Comparison of ENCODE assay signal across 33 mouse cellular contexts in the genomic region with DNA sequence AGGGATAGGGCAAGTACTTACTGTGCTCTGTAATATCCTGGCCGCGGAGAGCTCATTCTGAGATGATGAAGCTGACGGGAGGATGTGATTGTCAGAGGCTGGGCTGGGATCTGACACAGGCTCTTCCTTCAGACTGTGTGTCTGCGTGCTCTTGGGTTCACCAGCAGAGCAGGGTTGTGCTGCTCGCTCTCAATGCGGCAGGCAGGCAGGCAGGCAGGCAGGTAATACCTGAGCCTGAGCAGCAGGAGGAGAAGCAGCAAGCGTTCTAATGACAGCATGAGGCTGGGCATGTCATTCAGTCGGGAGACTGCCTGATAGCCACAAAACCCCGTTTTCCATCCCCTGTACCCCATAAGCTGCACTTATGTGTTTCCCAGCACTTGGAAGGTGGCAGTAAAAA. TPM values are rescaled to one million over a fixed set of nuclear protein-coding genes. Genes with fewer than 3 reads are reported as not detected.
A peak's percentile ranks its signal among the peaks of the same experiment; 100 is the strongest.
DNase-seq lines count a peak whose midpoint lies in the region; ATAC-seq lines count a peak whose summit lies in the region.
"Had no signal": no experiment of that assay in that cellular context is flagged by ENCODE, and none has a peak within 500 bp of the region (broad histone marks: within the 10 kb centered on the region; RNA-seq: fewer than 3 reads in every experiment).

No protein-coding gene starts in this region.

- intact Hi-C loops in heart, postnatal 25 days (cut with DNase I), result no loop called here

- H3K27me3 ChIP-seq in midbrain, embryonic 13.5 days, result no peaks in the 10 kb centered on the region
- H3K27me3 ChIP-seq in midbrain, embryonic 11.5 days (ENCODE audit: control insufficient read depth, insufficient read depth, low read length), result no peaks in the 10 kb centered on the region
- H3K27me3 ChIP-seq in hindbrain, embryonic 15.5 days, result no peaks in the 10 kb centered on the region
- H3K27me3 ChIP-seq in midbrain, embryonic 16.5 days (ENCODE audit: control insufficient read depth, insufficient read depth, low read depth, low read length), result no peaks in the 10 kb centered on the region
- H3K27me3 ChIP-seq: embryonic facial prominence, embryonic 12.5 days; forebrain, embryonic 15.5 days; lung, embryonic 15.5 days had no signal

- peaks cover 18% of the 10 kb centered on the region for H3K4me1 ChIP-seq in midbrain, embryonic 13.5 days (replicated peaks)
- H3K4me1 ChIP-seq in midbrain, embryonic 11.5 days (ENCODE audit: control insufficient read depth, insufficient read depth, low read length), result peaks cover 5% of the 10 kb centered on the region; the same call in 1 of the 2 replicates
- peaks cover 19% of the 10 kb centered on the region; the same call in 1 of the 2 replicates for H3K4me1 ChIP-seq in hindbrain, embryonic 15.5 days (replicated peaks)
- peaks cover 4% of the 10 kb centered on the region; the same call in 1 of the 2 replicates for H3K4me1 ChIP-seq in midbrain, embryonic 16.5 days (ENCODE audit: control insufficient read depth, insufficient read depth, low read length)
- H3K4me1 ChIP-seq: embryonic facial prominence, embryonic 12.5 days; forebrain, embryonic 15.5 days; heart, embryonic 13.5 days; limb, embryonic 10.5 days had no signal

- ATAC-seq in midbrain, embryonic 13.5 days, result peak; percentile 28; the same call in 1 of the 2 replicates
- ATAC-seq in midbrain, embryonic 11.5 days (ENCODE audit: low FRiP score), result no peak
- 0 out of 2 replicates have a peak, but pooled peaks have one; percentile 36 for ATAC-seq in hindbrain, embryonic 15.5 days (ENCODE audit: low FRiP score, low read depth)
- peak; percentile 30; the same call in 1 of the 2 replicates for ATAC-seq in midbrain, embryonic 16.5 days
- ATAC-seq: forebrain, embryonic 15.5 days; inflammation-experienced regulatory T-cells, adult 6 months had no signal

- no peak overlapping the region for H3K4me3 ChIP-seq in midbrain, embryonic 13.5 days (replicated peaks)
- no peak overlapping the region for H3K4me3 ChIP-seq in midbrain, embryonic 11.5 days (ENCODE audit: low read depth, low read length)
- H3K4me3 ChIP-seq in hindbrain, embryonic 15.5 days, result no peak overlapping the region
- no peak overlapping the region for H3K4me3 ChIP-seq in midbrain, embryonic 16.5 days (ENCODE audit: low read depth, low read length)
- H3K4me3 ChIP-seq: embryonic facial prominence, embryonic 12.5 days; forebrain, embryonic 15.5 days; heart, embryonic 13.5 days; limb, embryonic 10.5 days; liver, embryonic 15.5 days; lung, embryonic 15.5 days; myocyte had no signal

- no peaks in the 10 kb centered on the region for H3K9me3 ChIP-seq in midbrain, embryonic 13.5 days
- no peaks in the 10 kb centered on the region for H3K9me3 ChIP-seq in midbrain, embryonic 11.5 days (ENCODE audit: control insufficient read depth, low read length)
- H3K9me3 ChIP-seq in hindbrain, embryonic 15.5 days, result no peaks in the 10 kb centered on the region
- no peaks in the 10 kb centered on the region for H3K9me3 ChIP-seq in midbrain, embryonic 16.5 days (replicated peaks; ENCODE audit: control insufficient read depth, low read length, poor library complexity, severe bottlenecking)
- H3K9me3 ChIP-seq: embryonic facial prominence, embryonic 12.5 days; forebrain, embryonic 15.5 days; heart, embryonic 13.5 days; limb, embryonic 10.5 days; liver, embryonic 15.5 days; lung, embryonic 15.5 days had no signal

- H3K36me3 ChIP-seq in midbrain, embryonic 13.5 days, result no peaks in the 10 kb centered on the region
- H3K36me3 ChIP-seq in midbrain, embryonic 11.5 days (ENCODE audit: control insufficient read depth, insufficient read depth, low read length), result no peaks in the 10 kb centered on the region
- H3K36me3 ChIP-seq in hindbrain, embryonic 15.5 days, result no peaks in the 10 kb centered on the region
- H3K36me3 ChIP-seq in midbrain, embryonic 16.5 days (ENCODE audit: control insufficient read depth, insufficient read depth, low read length), result no peaks in the 10 kb centered on the region
- H3K36me3 ChIP-seq: forebrain, embryonic 15.5 days had no signal

- 50% methylated on average over 9 of the region's 9 CpGs for WGBS in midbrain, embryonic 13.5 days
- 60% methylated on average over 9 of the region's 9 CpGs for WGBS in midbrain, embryonic 11.5 days
- 35% methylated on average over 9 of the region's 9 CpGs for WGBS in hindbrain, embryonic 15.5 days
- 53% methylated on average over 9 of the region's 9 CpGs for WGBS in midbrain, embryonic 16.5 days

- peak overlapping the region; percentile 32; the same call in 1 of the 2 replicates for H3K27ac ChIP-seq in midbrain, embryonic 13.5 days
- no peak overlapping the region for H3K27ac ChIP-seq in midbrain, embryonic 11.5 days (ENCODE audit: low read depth, low read length)
- H3K27ac ChIP-seq in hindbrain, embryonic 15.5 days (replicated peaks), result no peak overlapping the region
- no peak overlapping the region for H3K27ac ChIP-seq in midbrain, embryonic 16.5 days (ENCODE audit: low read length)
- H3K27ac ChIP-seq: embryonic facial prominence, embryonic 12.5 days; forebrain, embryonic 15.5 days; heart, embryonic 13.5 days; limb, embryonic 10.5 days; liver, embryonic 15.5 days; lung, embryonic 15.5 days had no signal

- H3K9ac ChIP-seq in midbrain, embryonic 13.5 days (replicated peaks), result no peak overlapping the region
- no peak overlapping the region for H3K9ac ChIP-seq in midbrain, embryonic 11.5 days (ENCODE audit: low read length)
- no peak overlapping the region for H3K9ac ChIP-seq in hindbrain, embryonic 15.5 days
- no peak overlapping the region for H3K9ac ChIP-seq in midbrain, embryonic 16.5 days (ENCODE audit: low read depth, low read length)
- H3K9ac ChIP-seq: embryonic facial prominence, embryonic 12.5 days; forebrain, embryonic 15.5 days; heart, embryonic 13.5 days; liver, embryonic 15.5 days; lung, embryonic 15.5 days had no signal

- DNase-seq in midbrain, embryonic 11.5 days (ENCODE audit: low spot score, missing footprints), result no peak
- DNase-seq in heart, postnatal 25 days (ENCODE audit: low spot score), result no peak
- no peak for DNase-seq in layer of hippocampus, adult 9-11 months
- DNase-seq in left cerebral cortex, adult 11 months (ENCODE audit: low spot score), result no peak
- DNase-seq: adrenal gland, adult 2 months; cerebellum, adult 2 months; cerebellum, postnatal 25 days; gastrocnemius, postnatal 25 days; heart, adult 18-20 months; heart, postnatal 14 days; kidney, adult 18-20 months; kidney, postnatal 4 days; liver; retina, postnatal 1 day; right cerebral cortex, postnatal 25 days; spleen, adult 18-20 months; thymus, postnatal 14 days had no signal

- H3K4me2 ChIP-seq in midbrain, embryonic 13.5 days (replicated peaks), result no peak overlapping the region
- no peak overlapping the region for H3K4me2 ChIP-seq in midbrain, embryonic 11.5 days
- H3K4me2 ChIP-seq in hindbrain, embryonic 15.5 days, result no peak overlapping the region
- H3K4me2 ChIP-seq in midbrain, embryonic 16.5 days (ENCODE audit: low read length), result no peak overlapping the region
- H3K4me2 ChIP-seq: embryonic facial prominence, embryonic 12.5 days; forebrain, embryonic 15.5 days; heart, embryonic 13.5 days; liver, embryonic 15.5 days; lung, embryonic 15.5 days had no signal

RNA-seq across cellular contexts. Expression of a gene that starts 14.6 kb away (rescaled TPM):
- polyA plus RNA-seq in midbrain, embryonic 13.5 days (2015; fragmentation: Nextera tagmentation; extraction: Ambion mirVana), result not detected in 2 replicates
- not detected in 2 replicates for polyA plus RNA-seq in midbrain, embryonic 11.5 days (2014; fragmentation: Nextera tagmentation; extraction: Ambion mirVana)
- not detected in 2 replicates for polyA plus RNA-seq in hindbrain, embryonic 15.5 days (2015; fragmentation: Nextera tagmentation; extraction: Ambion mirVana)
- not detected in 2 replicates for polyA plus RNA-seq in midbrain, embryonic 16.5 days (2015; fragmentation: Nextera tagmentation; extraction: Ambion mirVana)
- total RNA-seq in heart, postnatal 25 days (2021), result not detected
- total RNA-seq: adrenal gland, adult 2 months; gastrocnemius, postnatal 25 days; heart, adult 18-20 months; heart, postnatal 14 days; left cerebral cortex, adult 8-10 months; megakaryocyte-erythroid progenitor cell, adult 5-6 weeks; MEL had no signal
- polyA plus RNA-seq: adrenal gland, adult 2 months; C2C12; cerebellum, adult 2 months; embryonic facial prominence, embryonic 12.5 days; forebrain, embryonic 15.5 days; heart, embryonic 13.5 days; inflammation-experienced regulatory T-cells, adult 6 months; kidney, embryonic 16.5 days; limb, embryonic 10.5 days; liver, embryonic 15.5 days; lung, embryonic 15.5 days; myocyte had no signal
